Mouse (Mus musculus): ENCODE results near the gene Gm14214.

Gm14214 gene

GRCm38 (mm10) chr2:154730841-154731240, 39.0 kb downstream of the Gm14214 start:
- no peak for DNase-seq (ENCODE audit: low spot score)

GRCm38 (mm10) chr2:154729737-154730136, 40.1 kb downstream of the Gm14214 start:
- no peak for DNase-seq (ENCODE audit: low spot score)

- no peak for DNase-seq (ENCODE audit: low spot score)
Measured at GRCm38 (mm10) chr2:154723473-154723872, 46.4 kb downstream of the Gm14214 start.

GRCm38 (mm10) chr2:154720315-154720714, 49.5 kb downstream of the Gm14214 start:
- DNase-seq (ENCODE audit: low spot score), result no peak
